Mouse (Mus musculus) embryonic facial prominence, embryonic 14.5 days (tissue): ENCODE results near the gene Sumo3. TPM values are rescaled to one million over a fixed set of nuclear protein-coding genes. Genes with fewer than 3 reads are reported as not detected.
A peak's percentile ranks its signal among the peaks of the same experiment; 100 is the strongest.

Experiments
- ATAC-seq: fragments of 200-750 bp; cut with Nextera tagmentation; 2 replicates; pipeline ENCODE4 v1.8.0; 2017; ENCODE audit warnings: low read depth, moderate number of reproducible peaks, moderate TSS enrichment
- DNase-seq: peaks from one replicate; pipeline ENCODE4 v3.0.0-alpha.2; 2015; ENCODE audit warnings: low spot score
- H3K27ac ChIP-seq: fragments of 300-500 bp; sonication (generic); replicated peaks from 2 replicates; pipeline ENCODE4 v1.5.1; 2014; ENCODE audit warnings: low read depth, mild to moderate bottlenecking, low read length, moderate library complexity
- H3K27me3 ChIP-seq: fragments of 300-500 bp; sonication (generic); replicated peaks from 2 replicates; pipeline ENCODE4 v1.6.1; 2014; ENCODE audit warnings: low read length; ENCODE audit not compliant: control insufficient read depth, insufficient read depth
- H3K36me3 ChIP-seq: fragments of 300-500 bp; sonication (generic); 2 replicates; pipeline ENCODE4 v1.6.1; 2014; ENCODE audit warnings: low read length, mixed read lengths; ENCODE audit not compliant: control insufficient read depth, insufficient read depth
- H3K4me1 ChIP-seq: fragments of 300-500 bp; sonication (generic); 2 replicates; pipeline ENCODE4 v1.6.1; 2014; ENCODE audit warnings: antibody characterized with exemption, low read length; ENCODE audit not compliant: control insufficient read depth, insufficient read depth
- H3K4me2 ChIP-seq: fragments of 300-500 bp; sonication (generic); 2 replicates; pipeline ENCODE4 v1.6.1; 2014; ENCODE audit warnings: low read depth, mild to moderate bottlenecking, low read length, moderate library complexity, mixed read lengths
- H3K4me3 ChIP-seq: fragments of 300-500 bp; sonication (generic); 2 replicates; pipeline ENCODE4 v1.5.1; 2014; ENCODE audit warnings: low read depth, mild to moderate bottlenecking, low read length
- H3K9ac ChIP-seq: fragments of 300-500 bp; sonication (generic); 2 replicates; pipeline ENCODE4 v1.6.1; 2014; ENCODE audit warnings: low read depth, mild to moderate bottlenecking, low read length, moderate library complexity, mixed read lengths
- H3K9me3 ChIP-seq: fragments of 300-500 bp; sonication (generic); 2 replicates; pipeline ENCODE4 v1.6.1; 2016; ENCODE audit warnings: low read length; ENCODE audit not compliant: control insufficient read depth
- WGBS: fragments of 180-500 bp; shearing (Covaris S2); extraction: QIAGEN DNeasy Blood & Tissue Kit; methylation state at CpG from one replicate; pipeline ENCODE4 v1.1.7; 2014; 5-methylcytosine and 5-hydroxymethylcytosine counted together
- polyA plus RNA-seq: library from polyadenylated mRNA; unstranded; fragments of >200 nt; fragmentation: Nextera tagmentation; extraction: Ambion mirVana; gene quantifications from 2 replicates; pipeline ENCODE4 v1.2.1, GENCODE M21; 2014

Sumo3 gene
- polyA plus RNA-seq, 1 experiment from 2014 or later, result 261 TPM

DNA sequence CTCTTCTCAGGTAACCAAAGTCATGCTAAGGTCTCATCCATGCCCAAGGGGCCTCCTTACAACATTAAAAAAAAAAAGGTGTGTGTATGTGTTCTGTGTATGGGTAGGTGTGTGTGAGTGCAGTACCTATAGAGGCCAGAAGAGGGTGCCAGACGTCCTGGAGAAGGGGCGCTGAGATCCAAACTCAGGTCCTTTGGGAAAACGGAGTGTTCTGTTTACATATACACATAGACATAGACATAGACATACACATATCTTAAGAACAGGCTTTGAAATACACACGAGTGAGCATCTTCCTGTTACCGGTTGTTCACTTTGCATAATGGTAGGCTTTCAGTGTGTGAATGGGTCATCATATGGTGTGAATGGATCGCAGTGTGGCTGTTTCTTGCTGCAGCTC lies 1.8 kb upstream of the Sumo3 start:
- Histone ChIP-seq H3K4me3 (no peak overlapping the region), H3K27me3 (no peaks in the 10 kb centered on the region), H3K4me1 (peaks cover 15% of the 10 kb centered on the region; the same call in 1 of the 2 replicates), H3K9ac (no peak overlapping the region), H3K9me3 (no peaks in the 10 kb centered on the region), H3K36me3 (peaks cover 11% of the 10 kb centered on the region; the same call in 1 of the 2 replicates), H3K27ac (no peak overlapping the region), H3K4me2 (no peak overlapping the region)
- WGBS, result 90% methylated on average over 6 of the region's 6 CpGs
- no peak for DNase-seq
- no peak for ATAC-seq

DNA sequence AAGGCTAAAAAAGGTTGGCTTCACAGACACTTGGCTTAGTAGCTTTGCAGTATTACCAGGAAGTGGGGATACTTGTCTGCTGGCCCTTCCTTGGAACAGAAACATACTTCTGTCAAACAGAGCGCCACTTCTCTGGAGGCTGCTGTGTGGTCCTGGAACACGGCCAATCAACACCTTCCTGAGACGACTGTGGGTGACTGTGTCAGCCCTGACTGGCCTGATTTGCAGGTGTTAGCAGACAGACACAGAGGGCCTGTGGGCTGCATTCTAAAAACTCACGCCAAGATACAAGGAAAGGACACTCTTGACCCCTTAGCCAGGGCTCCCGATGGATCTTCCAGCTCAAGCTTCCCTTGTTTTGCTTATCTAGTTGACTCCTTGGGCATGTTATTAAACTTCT lies 939 bp upstream of the Sumo3 start:
- WGBS, result 72% methylated on average over 5 of the region's 5 CpGs
- Histone ChIP-seq H3K4me3 (no peak overlapping the region), H3K4me2 (no peak overlapping the region), H3K9ac (no peak overlapping the region), H3K27me3 (no peaks in the 10 kb centered on the region), H3K9me3 (no peaks in the 10 kb centered on the region), H3K4me1 (peaks cover 15% of the 10 kb centered on the region; the same call in 1 of the 2 replicates), H3K27ac (peak overlapping the region; percentile 97; the same call in 1 of the 2 replicates), H3K36me3 (peaks cover 16% of the 10 kb centered on the region)
- ATAC-seq (no peak), DNase-seq (no peak)

DNA sequence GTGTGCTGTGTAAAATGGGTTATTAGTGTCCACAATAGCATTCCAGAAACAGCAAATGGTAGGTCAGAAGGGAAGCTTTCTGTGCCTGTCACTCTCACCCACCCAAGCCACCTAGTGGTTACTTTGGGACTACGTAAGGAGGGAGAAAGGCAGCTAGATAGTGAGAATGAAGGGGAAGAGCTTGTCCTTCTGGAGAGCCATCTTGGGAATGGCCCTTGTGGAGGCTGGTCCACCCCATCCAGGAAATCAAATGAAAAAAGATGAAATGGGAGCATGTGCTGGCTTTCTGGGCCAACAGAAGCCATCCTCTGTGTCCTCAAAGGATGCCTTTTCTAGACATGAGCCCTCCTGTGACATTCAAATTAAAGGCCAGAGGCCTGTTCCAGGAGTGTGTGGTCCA lies 529 bp upstream of the Sumo3 start:
- DNase-seq (no peak), ATAC-seq (0 out of 2 replicates have a peak, but pooled peaks have one; percentile 14)
- H3K4me2 ChIP-seq, result peak overlapping the region; percentile 75

DNA sequence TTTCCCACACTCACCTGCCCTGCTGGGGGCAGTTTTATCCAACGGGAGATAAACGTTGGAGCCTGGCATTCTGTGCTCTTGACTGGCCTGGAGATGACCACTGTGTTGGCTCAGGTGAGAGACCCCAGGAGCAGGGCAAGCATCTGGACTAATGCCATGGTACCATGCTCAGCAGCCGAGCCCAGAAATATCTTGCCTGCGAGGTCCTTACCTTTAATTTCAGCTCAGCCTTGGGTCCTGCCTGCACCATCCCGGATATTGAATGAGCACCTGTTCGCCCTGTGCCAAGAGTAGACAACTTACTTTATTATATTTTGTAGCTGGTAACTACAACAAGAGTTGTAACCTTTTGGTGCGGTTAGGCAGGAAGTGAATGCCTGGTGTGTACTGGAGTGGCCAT lies 958 bp downstream of the Sumo3 start:
- no peaks in the 10 kb centered on the region for H3K27me3 ChIP-seq
- peak overlapping the region; percentile 66 for H3K4me3 ChIP-seq
- peak; percentile 5 for ATAC-seq
- peak overlapping the region; percentile 75 for H3K4me2 ChIP-seq
- H3K27ac ChIP-seq, result peak overlapping the region; percentile 97
- H3K9me3 ChIP-seq, result no peaks in the 10 kb centered on the region
- no peak for DNase-seq
- peaks cover 34% of the 10 kb centered on the region for H3K36me3 ChIP-seq
- H3K9ac ChIP-seq, result peak overlapping the region; percentile 89
- peaks cover 15% of the 10 kb centered on the region; the same call in 1 of the 2 replicates for H3K4me1 ChIP-seq
- WGBS, result 47% methylated on average over 7 of the region's 7 CpGs

More for the DNA sequence above, 529 bp upstream of the Sumo3 start:
- Histone ChIP-seq H3K9ac (peak overlapping the region; percentile 89), H3K4me1 (peaks cover 15% of the 10 kb centered on the region; the same call in 1 of the 2 replicates), H3K9me3 (no peaks in the 10 kb centered on the region), H3K36me3 (peaks cover 20% of the 10 kb centered on the region), H3K27ac (peak overlapping the region; percentile 97), H3K27me3 (no peaks in the 10 kb centered on the region), H3K4me3 (peak overlapping the region; percentile 66)
- WGBS, result 41% methylated on average over 1 of the region's 1 CpGs

DNA sequence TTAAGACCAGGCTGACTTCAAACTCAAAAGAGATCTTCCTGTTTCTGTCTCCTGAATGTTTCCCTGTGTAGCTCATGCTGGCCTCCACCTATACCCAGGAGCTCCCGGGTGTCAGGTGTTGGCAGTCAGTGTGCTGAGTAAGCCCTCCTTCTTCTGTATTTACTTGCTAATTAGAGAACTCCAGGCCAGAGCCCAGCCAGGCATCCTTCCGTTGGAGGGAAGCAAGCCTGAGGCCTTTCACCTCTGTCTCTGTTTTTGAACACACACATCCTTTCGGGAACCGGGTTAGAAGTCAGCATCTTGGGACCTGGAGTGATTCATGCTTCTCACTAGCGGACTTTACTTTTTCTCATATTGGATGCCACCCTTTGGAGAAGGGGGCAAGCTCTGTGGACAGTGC lies 1.5 kb downstream of the Sumo3 start:
- peak overlapping the region; percentile 89 for H3K9ac ChIP-seq
- WGBS, result 68% methylated on average over 5 of the region's 5 CpGs
- ATAC-seq, result no peak

DNA sequence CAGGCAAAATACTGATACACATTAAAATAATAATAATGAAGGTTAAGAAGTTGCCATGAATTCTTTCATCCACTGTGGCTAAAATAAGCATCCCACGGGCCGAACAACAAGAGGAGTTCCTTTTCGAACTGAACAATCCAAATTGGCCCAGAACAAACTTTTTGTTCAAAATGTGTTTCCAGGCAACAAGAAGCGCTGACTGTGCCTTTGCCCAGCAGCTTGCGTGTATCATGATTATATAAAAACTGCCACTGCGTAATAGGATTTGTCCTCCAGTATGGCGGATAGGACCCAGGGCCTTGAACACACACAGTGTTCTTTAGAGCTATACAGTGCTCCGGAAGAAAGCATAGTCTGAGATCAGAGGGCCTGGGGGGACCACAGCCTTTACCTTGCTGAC lies 2.7 kb downstream of the Sumo3 start:
- Histone ChIP-seq H3K9ac (no peak overlapping the region), H3K9me3 (no peaks in the 10 kb centered on the region), H3K4me2 (no peak overlapping the region), H3K27ac (no peak overlapping the region), H3K27me3 (no peaks in the 10 kb centered on the region), H3K36me3 (peaks cover 52% of the 10 kb centered on the region), H3K4me1 (peaks cover 15% of the 10 kb centered on the region; the same call in 1 of the 2 replicates), H3K4me3 (no peak overlapping the region)
- 93% methylated on average over 8 of the region's 8 CpGs for WGBS
- DNase-seq (no peak), ATAC-seq (no peak)

More for the DNA sequence above, 1.5 kb downstream of the Sumo3 start:
- Histone ChIP-seq H3K27me3 (no peaks in the 10 kb centered on the region), H3K4me3 (peak overlapping the region; percentile 66), H3K36me3 (peaks cover 40% of the 10 kb centered on the region), H3K9me3 (no peaks in the 10 kb centered on the region), H3K4me1 (peaks cover 15% of the 10 kb centered on the region; the same call in 1 of the 2 replicates), H3K4me2 (peak overlapping the region; percentile 75), H3K27ac (no peak overlapping the region; the same call in 1 of the 2 replicates)
- no peak for DNase-seq

DNA sequence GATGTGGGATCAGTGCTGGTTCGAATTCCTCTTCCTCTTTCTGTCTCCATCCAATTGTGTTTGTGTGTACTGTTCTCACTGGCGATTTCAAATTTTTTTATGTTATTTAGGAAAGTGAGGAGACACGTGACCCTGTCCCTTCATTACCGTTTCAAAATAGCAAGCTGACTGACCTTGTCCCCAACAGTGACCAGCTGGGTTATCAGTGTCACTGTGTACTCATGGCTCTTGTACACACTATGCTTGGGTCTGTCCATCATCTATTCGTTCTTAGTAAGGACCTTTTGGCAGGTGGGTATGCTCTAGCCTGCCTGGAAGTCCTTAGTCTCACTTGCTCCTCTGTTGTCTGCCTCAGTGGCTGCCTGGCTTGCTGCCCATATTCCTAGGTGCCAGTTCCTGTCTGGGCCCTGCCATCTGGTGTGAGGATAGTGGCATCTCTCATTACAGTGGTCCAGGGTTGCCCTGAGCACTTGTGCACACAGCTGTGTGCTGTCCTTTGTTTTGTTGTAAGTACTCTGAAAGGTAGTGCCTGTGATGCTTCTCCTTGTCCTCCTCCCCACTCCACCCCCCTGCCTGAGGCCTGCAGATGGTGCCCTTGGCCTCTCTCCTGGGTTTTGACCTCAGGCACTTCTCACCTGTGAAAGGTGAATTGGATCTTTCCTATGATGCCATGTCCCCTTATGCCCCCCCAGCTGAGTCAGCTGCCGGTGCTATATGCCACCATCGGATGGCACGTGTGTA lies 4.5 kb downstream of the Sumo3 start:
- no peak for DNase-seq
- WGBS, result 87% methylated on average over 8 of the region's 8 CpGs
- Histone ChIP-seq H3K27me3 (no peaks in the 10 kb centered on the region), H3K4me3 (no peak overlapping the region), H3K9me3 (no peaks in the 10 kb centered on the region), H3K9ac (no peak overlapping the region), H3K4me2 (no peak overlapping the region), H3K4me1 (peaks cover 15% of the 10 kb centered on the region; the same call in 1 of the 2 replicates), H3K36me3 (peaks cover 70% of the 10 kb centered on the region), H3K27ac (no peak overlapping the region)
- ATAC-seq, result no peak

DNA sequence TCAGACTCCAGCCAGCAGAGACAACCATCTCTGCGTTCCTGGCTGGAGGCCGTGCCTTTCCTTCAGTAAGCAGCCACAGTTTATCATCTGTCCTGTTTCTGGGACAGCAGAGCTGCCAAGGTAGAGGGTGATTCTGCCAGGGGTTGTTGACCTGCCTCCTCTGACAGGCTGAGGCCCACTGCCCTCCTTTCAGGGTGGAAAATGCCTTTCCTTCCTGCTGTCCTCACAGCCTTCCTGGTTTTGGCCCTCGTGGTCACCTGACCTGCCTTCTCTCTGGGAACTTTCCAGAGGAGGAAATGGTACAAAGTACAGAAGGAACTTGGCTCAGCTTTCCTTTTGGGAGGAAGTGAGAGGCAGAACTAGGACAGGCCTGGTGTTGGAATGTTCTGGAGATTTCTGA lies 7.5 kb downstream of the Sumo3 start:
- H3K4me1 ChIP-seq, result no peaks in the 10 kb centered on the region
- 80% methylated on average over 3 of the region's 3 CpGs for WGBS
- no peak overlapping the region for H3K4me3 ChIP-seq
- ATAC-seq (no peak), DNase-seq (no peak)
- H3K27me3 ChIP-seq, result no peaks in the 10 kb centered on the region
- no peak overlapping the region for H3K9ac ChIP-seq
- H3K27ac ChIP-seq, result 0 out of 2 replicates have a peak overlapping the region, but pooled peaks have one; percentile 6
- H3K4me2 ChIP-seq, result no peak overlapping the region
- peaks cover 86% of the 10 kb centered on the region for H3K36me3 ChIP-seq
- H3K9me3 ChIP-seq, result no peaks in the 10 kb centered on the region
